Mouse (Mus musculus) ES-E14 (cell line): ENCODE data around the gene Tcea2.

Experiments used
- MAFK ChIP-seq: IDR thresholded peaks from 2 replicates; pipeline ENCODE4 v1.6.1; 2014; ENCODE audit warnings: mild to moderate bottlenecking, low read depth, low read length, inconsistent platforms; ENCODE audit not compliant: insufficient read depth
- ZC3H11A ChIP-seq: IDR thresholded peaks from 2 replicates; pipeline ENCODE4 v1.6.1; 2012; ENCODE audit warnings: low read depth, mild to moderate bottlenecking, inconsistent platforms, low read length, borderline replicate concordance
- ZNF384 ChIP-seq: IDR thresholded peaks from 2 replicates; pipeline ENCODE4 v1.6.1; 2012; ENCODE audit warnings: low read depth, low read length, inconsistent platforms

DNA sequence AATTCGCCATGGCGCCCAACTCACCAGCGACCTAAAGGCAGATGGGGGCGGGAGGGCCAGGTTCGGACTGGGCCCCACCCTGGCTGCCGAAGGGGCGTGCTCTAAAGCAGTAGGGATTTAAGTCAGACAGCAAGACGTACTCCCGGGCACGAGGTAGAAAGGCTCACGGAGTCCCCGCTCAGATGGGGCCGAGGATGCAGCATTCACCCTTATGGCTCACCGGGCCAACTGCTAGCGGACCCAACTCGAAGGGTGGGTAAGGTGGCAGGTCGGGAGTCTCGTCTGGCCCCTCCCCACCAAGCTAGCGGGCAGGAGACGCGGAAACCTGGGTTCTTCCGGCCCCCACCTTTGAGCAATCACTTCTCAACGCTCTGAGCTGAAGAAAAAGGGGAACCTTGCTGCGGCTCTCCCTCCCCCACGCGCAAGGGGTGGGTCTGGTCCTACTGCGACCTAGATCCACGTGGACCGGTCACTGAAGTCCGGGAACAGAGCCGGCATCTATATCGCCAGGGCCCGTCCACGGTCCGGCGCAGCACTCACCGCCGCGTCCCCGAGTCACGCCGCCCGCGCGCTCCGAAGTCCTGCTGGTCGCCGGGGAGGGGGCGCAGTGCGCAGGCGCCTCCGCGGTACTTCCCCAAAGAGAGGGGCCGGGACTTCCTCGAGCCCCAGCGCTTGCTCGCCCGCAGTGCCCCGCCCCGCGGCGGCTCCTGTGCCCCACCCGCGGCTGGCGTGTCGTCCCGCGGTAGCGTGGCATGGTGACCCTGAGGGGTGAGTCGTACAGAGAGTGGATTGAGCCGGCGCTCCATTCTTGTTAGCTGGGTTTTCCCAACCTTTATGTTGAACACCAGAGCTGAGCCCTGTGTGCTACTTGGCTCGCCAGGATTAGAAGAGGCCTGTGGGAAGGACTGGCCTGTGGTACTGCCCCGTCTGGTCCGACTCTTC lies 13.5 kb downstream of the Tcea2 start, which contains the start of gene Rgs19:
- no peak for TF ChIP-seq ZC3H11A
- no peak for TF ChIP-seq ZNF384
- no peak for TF ChIP-seq MAFK
